Mouse (Mus musculus) spleen, adult 2 months (tissue): ENCODE results near the gene Krt17.

ENCODE experiments used
- CTCF ChIP-seq: fragments of 200-500 bp; IDR thresholded peaks from 2 replicates; pipeline ENCODE4 v1.5.1; 2011; ENCODE audit warnings: mild to moderate bottlenecking, inconsistent platforms; ENCODE audit not compliant: insufficient read depth, insufficient read length, insufficient replicate concordance; ENCODE audit errors: extremely low read depth
- POLR2A ChIP-seq: fragments of 200-500 bp; IDR thresholded peaks from 2 replicates; pipeline ENCODE4 v1.6.1; 2011; ENCODE audit warnings: low read depth, low read length, inconsistent platforms

GRCm38 (mm10) chr11:100288942-100289341 lies 28.1 kb upstream of the Krt17 start:
- TF ChIP-seq POLR2A (no peak), CTCF (no peak)
